Mouse (Mus musculus) embryonic facial prominence, embryonic 10.5 days (tissue): ENCODE data around the gene Grk6. TPM values are rescaled to one million over a fixed set of nuclear protein-coding genes. Genes with fewer than 3 reads are reported as not detected.

Experiments used
- DNase-seq: peaks from one replicate; pipeline ENCODE4 v3.0.0-alpha.2; 2017; ENCODE audit warnings: low spot score
- H3K27ac ChIP-seq: fragments of 300-500 bp; sonication (generic); replicated peaks from 2 replicates; pipeline ENCODE4 v1.5.1; 2016; ENCODE audit warnings: mild to moderate bottlenecking
- H3K27me3 ChIP-seq: fragments of 300-500 bp; sonication (generic); replicated peaks from 2 replicates; pipeline ENCODE4 v1.6.1; 2016; ENCODE audit warnings: low read depth, mild to moderate bottlenecking; ENCODE audit not compliant: poor library complexity, severe bottlenecking
- H3K36me3 ChIP-seq: fragments of 300-500 bp; sonication (generic); replicated peaks from 2 replicates; pipeline ENCODE4 v1.6.1; 2016; ENCODE audit warnings: mild to moderate bottlenecking, moderate library complexity
- H3K4me1 ChIP-seq: fragments of 300-500 bp; sonication (generic); 2 replicates; pipeline ENCODE4 v1.6.1; 2016
- H3K4me3 ChIP-seq: fragments of 300-500 bp; sonication (generic); 2 replicates; pipeline ENCODE4 v1.5.1; 2016; ENCODE audit warnings: mild to moderate bottlenecking, moderate library complexity
- H3K9me3 ChIP-seq: fragments of 300-500 bp; sonication (generic); 2 replicates; pipeline ENCODE4 v1.6.1; 2016; ENCODE audit warnings: mild to moderate bottlenecking
- WGBS: fragments of 180-500 bp; shearing (Covaris S2); methylation state at CpG from one replicate; pipeline ENCODE4 v1.1.7; 2016; 5-methylcytosine and 5-hydroxymethylcytosine counted together
- polyA plus RNA-seq: library from polyadenylated mRNA; unstranded; fragments of >200 nt; fragmentation: Nextera tagmentation; extraction: Ambion mirVana; gene quantifications from 2 replicates; pipeline ENCODE4 v1.2.1, GENCODE M21; 2016

Gene Grk6
- polyA plus RNA-seq, 1 experiment from 2014 or later = 65.2 TPM

DNA sequence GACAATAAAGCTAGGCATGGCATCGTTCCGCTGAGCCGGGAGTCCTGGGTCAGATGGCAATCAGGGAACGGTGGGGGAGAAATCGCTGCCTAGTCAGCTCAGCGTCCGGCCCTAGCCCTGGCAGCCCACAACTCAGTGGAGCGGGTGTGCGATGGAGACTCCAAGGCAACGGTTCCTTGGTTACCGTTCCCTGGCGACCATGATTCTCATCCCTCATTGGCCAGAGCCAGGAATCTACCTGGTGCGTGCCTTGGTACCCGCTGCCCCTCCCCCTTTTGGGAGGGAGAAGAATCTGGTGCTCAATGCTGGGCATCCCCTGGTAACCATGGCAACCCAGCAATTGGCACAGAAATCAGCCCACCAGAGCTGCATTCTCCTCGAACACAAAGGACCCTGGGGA lies 38.7 kb downstream of the Grk6 start:
- no peaks in the 10 kb centered on the region for H3K27me3 ChIP-seq
- peak overlapping the region; percentile 99 for H3K4me3 ChIP-seq
- no peaks in the 10 kb centered on the region for H3K9me3 ChIP-seq
- 0 out of 2 replicates have a peak overlapping the region, but pooled peaks have one; percentile 100 for H3K27ac ChIP-seq
- peaks cover 71% of the 10 kb centered on the region for H3K36me3 ChIP-seq
- H3K4me1 ChIP-seq = peaks cover 49% of the 10 kb centered on the region
- WGBS = 44% methylated on average over 15 of the region's 15 CpGs
- DNase-seq = peak; percentile 61

DNA sequence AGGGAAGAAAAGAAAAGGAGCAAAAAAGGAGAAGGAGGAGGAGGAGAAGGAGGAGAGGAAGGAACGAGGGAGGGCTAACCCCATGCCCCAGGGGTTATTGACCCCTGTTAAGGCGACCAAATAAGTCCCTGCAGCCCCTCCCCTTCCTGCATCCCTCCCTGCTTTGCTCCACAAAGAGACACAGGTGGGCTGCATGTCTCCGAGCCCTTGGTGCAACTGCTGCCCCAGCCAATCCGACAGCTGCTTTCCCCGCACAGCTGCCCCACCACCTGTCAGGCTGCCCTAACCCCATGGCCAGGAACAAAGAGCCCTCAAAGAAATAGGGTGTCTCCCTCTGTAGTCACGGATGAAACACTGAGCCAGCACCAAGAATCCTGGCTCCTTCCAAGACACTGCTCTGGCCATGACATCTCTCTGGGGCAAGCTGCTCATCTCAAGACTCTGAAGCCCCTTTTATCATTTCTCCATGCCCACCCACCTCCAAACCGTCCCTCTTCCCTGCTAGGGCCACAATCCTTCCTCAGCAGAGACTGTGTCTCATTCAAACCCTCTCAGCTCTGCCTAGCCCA lies 39.7 kb downstream of the Grk6 start:
- Histone ChIP-seq H3K4me3 (peak overlapping the region; percentile 99), H3K4me1 (peaks cover 55% of the 10 kb centered on the region), H3K36me3 (peaks cover 61% of the 10 kb centered on the region), H3K27ac (peak overlapping the region; percentile 100), H3K9me3 (no peaks in the 10 kb centered on the region), H3K27me3 (no peaks in the 10 kb centered on the region)
- WGBS = 22% methylated on average over 7 of the region's 7 CpGs
- DNase-seq = peak; percentile 39

DNA sequence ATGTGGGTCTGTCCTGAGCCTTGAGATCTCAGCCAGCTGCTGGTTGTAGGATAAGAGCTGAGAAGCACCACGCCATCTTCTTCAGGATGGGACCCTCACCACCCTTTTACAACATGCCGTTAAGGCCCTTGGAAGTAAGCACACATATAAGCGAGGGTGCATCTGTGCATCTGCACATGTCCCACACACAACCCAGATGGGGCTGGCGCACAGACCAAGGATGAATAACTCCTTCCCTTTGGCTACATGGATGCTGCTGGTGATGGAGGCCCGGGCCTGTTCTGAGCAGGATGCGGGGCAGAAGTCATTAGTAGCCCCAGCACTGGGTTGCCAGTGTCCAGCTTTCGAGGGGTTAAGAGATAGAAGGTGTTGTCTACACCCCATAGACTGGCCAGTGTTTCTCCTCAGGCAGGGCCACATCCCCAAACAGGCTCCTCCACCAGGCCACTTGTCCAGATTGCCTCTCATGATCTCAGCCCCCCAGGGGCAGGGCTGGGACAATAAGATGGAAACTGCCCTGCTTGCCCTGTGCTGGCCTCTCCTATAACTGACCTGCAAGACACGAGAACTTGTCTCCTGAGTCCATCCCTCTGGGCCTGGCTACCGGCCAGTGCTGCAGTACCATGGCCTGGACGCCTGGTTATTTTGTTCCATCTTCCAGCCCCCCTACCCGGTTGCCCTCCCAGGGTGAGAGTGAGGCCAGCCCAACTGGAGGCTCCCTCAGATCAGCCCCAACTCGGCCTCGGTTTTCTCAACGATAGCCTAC lies 41.3 kb downstream of the Grk6 start:
- H3K4me1 ChIP-seq = peaks cover 55% of the 10 kb centered on the region
- no peaks in the 10 kb centered on the region for H3K27me3 ChIP-seq
- peaks cover 45% of the 10 kb centered on the region for H3K36me3 ChIP-seq
- WGBS = 38% methylated on average over 14 of the region's 14 CpGs
- peak overlapping the region; percentile 100 for H3K27ac ChIP-seq
- no peaks in the 10 kb centered on the region for H3K9me3 ChIP-seq
- peak; percentile 39 for DNase-seq
- peak overlapping the region; percentile 99 for H3K4me3 ChIP-seq

DNA sequence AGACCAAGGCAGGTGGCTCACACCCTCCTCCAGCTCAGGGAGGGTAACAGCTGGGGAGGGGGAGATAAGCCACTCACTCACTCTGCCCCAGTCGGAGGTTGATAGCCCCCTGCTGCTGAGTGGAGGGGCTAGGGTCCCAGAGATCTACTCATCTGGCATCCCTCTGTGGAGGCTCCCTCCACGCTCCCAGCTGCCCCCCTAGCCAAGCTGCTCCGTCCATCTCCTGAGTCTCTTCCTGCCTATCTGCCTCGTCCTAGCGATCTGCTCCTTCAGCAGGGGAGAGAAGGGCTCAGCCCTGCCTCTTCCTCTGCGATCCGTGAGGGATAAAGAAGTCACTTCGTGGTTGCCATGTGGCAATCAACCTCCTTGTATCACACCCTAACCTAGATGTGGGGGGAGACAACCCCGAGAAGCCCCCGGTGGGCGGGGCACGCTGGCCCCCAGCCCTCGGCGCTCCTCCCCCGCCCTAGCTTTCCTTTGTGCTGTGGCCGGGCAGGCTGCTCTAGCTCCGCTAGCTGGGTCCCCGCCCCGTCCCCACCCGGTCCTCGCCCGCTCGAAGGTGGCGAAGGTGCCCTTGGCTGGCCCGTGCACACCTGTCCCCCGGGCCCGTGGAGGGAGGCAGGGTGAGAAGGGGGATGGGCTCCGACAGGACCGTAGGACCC lies 42.2 kb downstream of the Grk6 start:
- Histone ChIP-seq H3K36me3 (peaks cover 36% of the 10 kb centered on the region), H3K4me3 (peak overlapping the region; percentile 99), H3K4me1 (peaks cover 55% of the 10 kb centered on the region), H3K27ac (peak overlapping the region; percentile 100), H3K9me3 (no peaks in the 10 kb centered on the region), H3K27me3 (no peaks in the 10 kb centered on the region)
- peak; percentile 79 for DNase-seq
- WGBS = under 1% methylated on average over 29 of the region's 29 CpGs

- Histone ChIP-seq H3K4me1 (peaks cover 53% of the 10 kb centered on the region), H3K27ac (peak within 1 kb of the TSS; percentile 100), H3K27me3 (no peaks in the 10 kb centered on the region), H3K9me3 (no peaks in the 10 kb centered on the region), H3K4me3 (peak within 1 kb of the TSS; percentile 99), H3K36me3 (peaks cover 28% of the 10 kb centered on the region)
- 1% methylated on average over 78 of the region's 83 CpGs for WGBS
- DNase-seq = peak; percentile 87
Measured at GRCm38 (mm10) chr13:55487578-55488498, 43.0 kb downstream of the Grk6 start, which contains the start of gene Dbn1. Dbn1 (minus strand) TSS chr13:55488111.

DNA sequence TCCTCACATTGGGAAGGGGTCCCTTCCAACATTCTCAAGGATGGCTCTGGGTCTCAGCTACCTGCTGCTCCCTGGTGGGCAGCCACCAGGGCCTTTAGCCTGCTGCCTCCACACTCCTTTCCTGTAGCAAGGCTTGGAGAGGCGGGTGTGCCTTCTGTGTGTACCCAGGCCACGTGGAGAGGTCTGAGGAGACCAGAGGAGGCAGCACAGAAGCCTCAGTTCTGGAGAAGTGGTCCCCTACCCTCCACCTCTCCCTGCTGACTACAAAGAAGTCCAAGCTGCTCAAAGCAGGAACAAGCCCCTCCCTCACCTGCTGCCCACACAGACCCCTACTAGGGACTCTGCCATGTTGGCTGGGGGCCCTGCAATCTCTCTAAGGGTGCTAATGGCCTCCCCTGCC lies 49.4 kb downstream of the Grk6 start:
- peaks cover 7% of the 10 kb centered on the region; the same call in 1 of the 2 replicates for H3K27me3 ChIP-seq
- H3K9me3 ChIP-seq = no peaks in the 10 kb centered on the region
- no peak for DNase-seq
- peaks cover 35% of the 10 kb centered on the region for H3K4me1 ChIP-seq
- WGBS = 33% methylated on average over 2 of the region's 2 CpGs
- H3K27ac ChIP-seq = no peak overlapping the region
- H3K36me3 ChIP-seq = peaks cover 26% of the 10 kb centered on the region
- H3K4me3 ChIP-seq = no peak overlapping the region

DNA sequence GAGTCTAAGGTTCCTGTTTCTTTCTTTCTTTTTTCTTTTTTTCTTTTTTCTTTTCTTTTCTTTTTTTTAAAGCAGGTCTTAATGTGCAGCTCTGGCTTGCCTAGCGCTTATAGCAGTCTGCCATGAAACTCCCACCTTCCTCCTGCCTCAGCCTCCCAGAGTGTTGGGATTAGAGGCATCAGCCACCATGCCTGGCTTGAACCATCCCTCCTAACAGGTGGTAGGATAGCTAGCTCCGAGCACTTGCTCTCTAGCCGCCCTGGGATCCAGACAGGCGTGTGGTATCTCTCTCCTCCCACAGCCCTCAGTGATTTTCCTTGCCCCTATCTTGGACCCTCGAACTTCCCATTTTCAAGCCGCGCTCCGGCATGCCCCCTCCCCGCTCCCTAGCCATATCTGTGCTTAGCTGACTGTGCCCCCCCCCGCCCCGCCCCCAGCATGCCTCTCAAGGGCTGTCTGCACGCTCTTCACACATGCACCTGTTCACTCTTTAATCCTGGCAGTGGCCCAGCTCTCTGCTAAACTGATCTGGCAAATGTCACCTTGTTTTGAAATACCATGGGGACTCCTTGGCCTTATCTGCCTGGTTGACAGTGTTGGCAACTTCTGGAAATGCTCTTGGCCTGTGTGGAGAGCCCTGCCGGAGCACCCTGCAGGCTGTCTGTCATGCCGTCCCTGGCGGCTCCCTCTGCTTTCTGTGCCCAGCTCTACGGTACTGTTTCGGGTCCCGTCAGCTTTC lies 50.2 kb downstream of the Grk6 start:
- no peak for DNase-seq
- Histone ChIP-seq H3K27me3 (peaks cover 7% of the 10 kb centered on the region; the same call in 1 of the 2 replicates), H3K36me3 (peaks cover 33% of the 10 kb centered on the region), H3K4me1 (peaks cover 35% of the 10 kb centered on the region), H3K27ac (no peak overlapping the region), H3K4me3 (no peak overlapping the region), H3K9me3 (no peaks in the 10 kb centered on the region)
- 27% methylated on average over 18 of the region's 18 CpGs for WGBS

- peak; percentile 38 for DNase-seq
- peaks cover 7% of the 10 kb centered on the region; the same call in 1 of the 2 replicates for H3K27me3 ChIP-seq
- H3K4me3 ChIP-seq = no peak overlapping the region
- 43% methylated on average over 4 of the region's 4 CpGs for WGBS
- H3K36me3 ChIP-seq = peaks cover 39% of the 10 kb centered on the region
- H3K27ac ChIP-seq = no peak overlapping the region
- H3K9me3 ChIP-seq = no peaks in the 10 kb centered on the region
- peaks cover 35% of the 10 kb centered on the region for H3K4me1 ChIP-seq
Measured at GRCm38 (mm10) chr13:55495702-55496101, 50.8 kb downstream of the Grk6 start.

DNA sequence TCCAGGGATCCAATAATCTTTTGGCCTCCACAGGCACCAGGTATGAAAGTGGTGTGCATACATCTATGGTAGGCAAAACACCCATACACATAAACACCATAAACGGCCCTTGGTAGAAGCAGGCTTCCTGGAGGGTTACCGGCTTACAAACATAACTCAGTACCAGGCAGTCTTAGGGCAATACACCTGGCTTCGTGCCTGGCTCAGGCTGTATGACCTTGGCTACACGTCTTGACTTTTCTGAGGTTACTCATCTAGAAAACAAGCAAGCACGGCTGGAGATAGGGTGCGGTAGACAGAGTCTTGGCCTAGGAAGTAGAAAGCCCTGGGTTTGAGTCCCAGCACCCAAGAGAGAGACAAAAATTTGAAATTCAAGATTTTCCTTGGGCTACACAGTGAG lies 51.8 kb downstream of the Grk6 start:
- Histone ChIP-seq H3K4me3 (no peak overlapping the region), H3K9me3 (no peaks in the 10 kb centered on the region), H3K36me3 (peaks cover 49% of the 10 kb centered on the region), H3K4me1 (peaks cover 35% of the 10 kb centered on the region), H3K27me3 (peaks cover 7% of the 10 kb centered on the region; the same call in 1 of the 2 replicates), H3K27ac (no peak overlapping the region)
- 89% methylated on average over 6 of the region's 6 CpGs for WGBS
- no peak for DNase-seq

DNA sequence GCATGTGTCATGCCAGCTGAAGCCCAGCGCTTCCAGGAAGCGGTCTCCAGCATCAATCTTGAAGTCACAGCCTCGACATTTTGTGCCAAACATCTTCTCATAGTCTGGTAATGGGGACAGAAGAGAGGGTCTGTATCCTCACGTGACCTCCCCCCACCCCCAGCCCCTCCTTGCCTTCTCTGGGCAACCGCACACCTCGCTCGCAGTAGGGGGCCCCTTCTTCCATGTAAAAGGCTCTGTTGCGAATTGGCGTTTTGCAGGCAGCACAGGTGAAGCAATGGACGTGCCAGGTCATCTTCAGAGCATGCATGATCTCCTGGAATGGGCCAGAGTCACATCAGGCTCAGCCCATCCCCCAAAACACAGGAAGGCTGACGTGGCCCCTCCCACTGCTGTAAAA lies 54.0 kb downstream of the Grk6 start:
- 58% methylated on average over 11 of the region's 11 CpGs for WGBS

DNA sequence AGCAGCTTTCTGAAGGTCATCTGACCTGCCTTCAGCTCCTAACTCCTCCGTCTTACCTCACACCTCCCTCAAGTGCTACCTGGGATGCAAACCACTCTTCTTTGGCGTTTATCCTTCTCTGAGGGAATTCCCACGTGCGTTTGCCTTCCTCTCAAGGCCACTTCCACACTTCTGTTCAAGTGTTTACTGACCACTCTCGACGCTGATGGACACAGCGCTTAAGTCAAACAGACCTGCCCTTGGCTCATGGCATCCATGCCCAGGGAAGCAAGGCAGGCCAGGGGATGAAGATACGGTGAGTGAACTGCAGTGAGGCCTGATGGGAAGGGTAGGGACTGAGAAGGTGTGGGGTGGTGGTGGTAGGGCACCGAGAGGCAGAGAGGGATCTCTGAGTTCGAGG lies 55.7 kb downstream of the Grk6 start:
- Histone ChIP-seq H3K27me3 (no peaks in the 10 kb centered on the region), H3K36me3 (peaks cover 88% of the 10 kb centered on the region), H3K4me1 (peaks cover 18% of the 10 kb centered on the region), H3K4me3 (no peak overlapping the region), H3K27ac (no peak overlapping the region), H3K9me3 (no peaks in the 10 kb centered on the region)
- DNase-seq = no peak
- WGBS = 80% methylated on average over 10 of the region's 10 CpGs

More for the DNA sequence above, 54.0 kb downstream of the Grk6 start:
- Histone ChIP-seq H3K36me3 (peaks cover 71% of the 10 kb centered on the region), H3K27ac (no peak overlapping the region), H3K9me3 (no peaks in the 10 kb centered on the region), H3K4me1 (peaks cover 34% of the 10 kb centered on the region), H3K4me3 (no peak overlapping the region), H3K27me3 (peaks cover 2% of the 10 kb centered on the region; the same call in 1 of the 2 replicates)
- no peak for DNase-seq
